Mouse (Mus musculus): ENCODE results near the gene Gfy. TPM values are rescaled to one million over a fixed set of nuclear protein-coding genes. Genes with fewer than 3 reads are reported as not detected.
"Not testable (repeated sequence)": the region's sequence is repeated elsewhere in the genome, so short reads cannot be mapped to it uniquely, and the experiment has no call there.

Gfy gene
- total RNA-seq, 1 experiment: not detected

DNA sequence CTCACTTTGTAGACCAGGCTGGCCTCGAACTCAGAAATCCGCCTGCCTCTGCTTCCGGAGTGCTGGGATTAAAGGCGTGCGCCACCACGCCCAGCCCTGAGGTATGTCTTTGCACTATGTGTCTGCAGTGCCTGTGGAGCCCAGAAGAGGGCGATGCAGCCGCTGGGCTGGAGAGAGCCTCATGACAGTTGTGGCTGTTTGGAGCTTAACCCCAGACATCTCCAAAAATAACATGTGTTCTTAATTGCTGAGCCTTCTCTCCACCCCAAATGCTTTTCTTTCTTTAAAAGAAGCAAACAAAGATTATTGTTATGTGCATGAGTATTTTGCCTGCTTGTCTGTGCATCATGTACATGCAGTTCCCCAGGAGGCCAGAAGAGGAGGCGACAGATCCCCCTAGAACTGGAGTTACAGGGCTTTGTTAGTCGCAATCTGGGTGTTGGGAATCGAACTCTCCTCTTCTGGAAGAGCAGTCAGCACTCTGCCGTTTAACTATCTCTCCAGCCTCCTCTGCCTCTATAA, 24.3 kb downstream of the Gfy start:
- H3K4me1 ChIP-seq (ENCODE audit: control insufficient read depth in 2 of 2, insufficient read depth in 2 of 2, low read length in 2 of 2, poor library complexity in 1 of 2): peaks cover 3 to 7% of the 10 kb centered on the region in 2 experiments; a peak in 3 of 4 replicates
- in situ Hi-C loops (cut with MboI; ENCODE audit: low sequenced_read_pairs in 2 of 2, unreplicated experiment in 2 of 2): no loop called here
- no peaks in the 10 kb centered on the region for H3K9me3 ChIP-seq (ENCODE audit: control insufficient read depth, insufficient read depth, low read depth, low read length)
- peak overlapping the region; percentile 36; the same call in 1 of the 2 replicates for H3K9ac ChIP-seq (ENCODE audit: insufficient read depth, low read depth, low read length, poor library complexity, severe bottlenecking)
- no peak for TF ChIP-seq CHD2 (IDR thresholded peaks at IDR 0.05; ENCODE audit: low read depth, low read length)
- TF ChIP-seq ZC3H11A (IDR thresholded peaks at IDR 0.05; ENCODE audit: borderline replicate concordance, low read depth, low read length): no peak
- no peak for TF ChIP-seq HCFC1 (IDR thresholded peaks at IDR 0.05; ENCODE audit: borderline replicate concordance, insufficient read depth, low read length)
- TF ChIP-seq MAFK (IDR thresholded peaks at IDR 0.05; ENCODE audit: insufficient read depth, low read depth, low read length): no peak
- TF ChIP-seq ZNF384 (IDR thresholded peaks at IDR 0.05; ENCODE audit: low read depth, low read length): no peak
- H3K36me3 ChIP-seq (ENCODE audit: control insufficient read depth, insufficient read depth, low read length, poor library complexity, severe bottlenecking): peaks cover 6% of the 10 kb centered on the region
- peak overlapping the region; percentile 84 to 88; a peak in 3 of 4 replicates for H3K4me3 ChIP-seq (ENCODE audit: insufficient read depth in 1 of 2, low read depth in 1 of 2, low read length in 2 of 2, poor library complexity in 1 of 2, severe bottlenecking in 1 of 2)
- H3K27ac ChIP-seq (ENCODE audit: insufficient read depth, low read depth, low read length, poor library complexity, severe bottlenecking): no peak overlapping the region
- peak; percentile 73 for DNase-seq (ENCODE audit: low read depth, low spot score)

DNA sequence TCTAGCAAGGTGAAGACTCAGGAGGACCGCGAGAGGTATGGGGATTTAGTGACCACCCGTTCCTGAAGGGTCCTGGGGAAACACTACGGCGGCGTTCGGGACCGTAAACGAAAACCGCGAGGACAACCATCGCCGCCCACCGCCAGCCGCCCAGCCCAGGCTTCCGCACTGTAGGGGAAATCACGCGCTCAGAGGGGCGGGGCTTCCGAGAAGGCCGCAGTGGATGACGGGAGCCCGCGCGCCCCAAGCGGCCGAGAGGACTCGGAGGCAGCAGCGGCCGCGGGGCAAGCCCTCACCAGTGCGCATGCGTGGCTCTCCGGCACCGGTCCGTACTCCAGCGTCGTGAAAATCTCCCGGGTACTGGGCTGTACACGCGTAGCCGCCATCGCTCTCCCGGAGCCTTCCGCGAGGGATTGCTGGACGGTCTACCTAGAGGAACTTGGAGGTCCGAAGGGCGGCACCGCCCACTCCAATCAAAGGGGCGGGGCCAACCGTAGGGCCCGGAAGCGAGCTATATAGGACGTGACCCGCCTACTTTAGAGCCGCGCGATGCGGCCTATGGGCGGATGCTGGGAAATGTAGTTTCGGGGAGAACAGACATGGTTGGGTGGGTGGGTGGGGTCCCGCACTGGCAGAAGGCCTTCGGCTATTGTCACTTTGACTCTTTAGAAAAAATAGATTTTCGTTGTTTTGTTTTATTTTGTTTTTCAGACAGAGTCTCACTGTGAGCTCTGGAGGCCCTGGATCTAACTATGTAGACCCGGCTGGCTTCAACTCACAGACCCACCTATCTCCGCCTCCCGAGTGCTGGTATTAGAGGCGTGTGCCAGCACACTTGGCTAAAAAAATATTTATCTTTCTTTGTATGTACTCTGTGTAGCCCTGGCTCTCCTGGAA, 25.0 kb downstream of the Gfy start, which contains the start of the genes Pih1d1 and Aldh16a1:
Gene Pih1d1 (plus strand): TSS at position 208 of the 897 bp plus-strand sequence.
Gene Aldh16a1 (minus strand): TSS at position 489 of the 897 bp plus-strand sequence.
- H3K4me3 ChIP-seq (ENCODE audit: insufficient read depth in 1 of 2, low read depth in 1 of 2, low read length in 2 of 2, poor library complexity in 1 of 2, severe bottlenecking in 1 of 2): peak within 1 kb of the TSS; percentile 84 to 88
- peak within 1 kb of the TSS; percentile 98 for H3K27ac ChIP-seq (ENCODE audit: insufficient read depth, low read depth, low read length, poor library complexity, severe bottlenecking)
- H3K9ac ChIP-seq (ENCODE audit: insufficient read depth, low read depth, low read length, poor library complexity, severe bottlenecking): peak within 1 kb of the TSS; percentile 97
- H3K4me1 ChIP-seq (ENCODE audit: control insufficient read depth in 2 of 2, insufficient read depth in 2 of 2, low read length in 2 of 2, poor library complexity in 1 of 2): peaks cover 3 to 7% of the 10 kb centered on the region in 2 experiments; a peak in 3 of 4 replicates
- H3K9me3 ChIP-seq (ENCODE audit: control insufficient read depth, insufficient read depth, low read depth, low read length): no peaks in the 10 kb centered on the region
- in situ Hi-C loops (cut with MboI; ENCODE audit: low sequenced_read_pairs in 2 of 2, unreplicated experiment in 2 of 2): no loop called here
- peaks cover 6% of the 10 kb centered on the region for H3K36me3 ChIP-seq (ENCODE audit: control insufficient read depth, insufficient read depth, low read length, poor library complexity, severe bottlenecking)
- TF ChIP-seq ZNF384 (IDR thresholded peaks at IDR 0.05; ENCODE audit: low read depth, low read length) (no peak), HCFC1 (IDR thresholded peaks at IDR 0.05; ENCODE audit: borderline replicate concordance, insufficient read depth, low read length) (peak; percentile 93)
- peak; percentile 92 for DNase-seq (ENCODE audit: low read depth, low spot score)

DNA sequence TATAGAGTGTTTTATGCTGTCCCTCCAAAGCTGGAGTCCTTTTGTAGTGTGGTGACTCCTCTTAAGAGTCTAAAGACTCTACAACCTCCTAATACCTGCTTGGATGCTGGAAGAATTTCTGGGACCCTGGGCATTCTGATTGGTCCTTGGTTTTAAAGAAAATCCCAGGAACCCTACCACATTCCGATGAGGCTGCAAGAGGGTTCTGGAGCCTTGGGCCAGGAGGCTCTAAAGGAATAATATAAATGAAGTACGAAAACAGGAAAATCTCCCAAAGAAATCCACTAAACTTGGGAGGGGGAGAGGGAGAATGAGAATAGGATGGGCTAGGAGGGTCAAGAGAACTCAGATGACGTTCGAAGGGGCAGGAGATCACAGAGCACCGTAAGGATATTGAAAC, 25.8 kb downstream of the Gfy start:
- H3K9me3 ChIP-seq (ENCODE audit: control insufficient read depth, insufficient read depth, low read depth, low read length): no peaks in the 10 kb centered on the region
- peak overlapping the region; percentile 97 for H3K9ac ChIP-seq (ENCODE audit: insufficient read depth, low read depth, low read length, poor library complexity, severe bottlenecking)
- TF ChIP-seq ZC3H11A (IDR thresholded peaks at IDR 0.05; ENCODE audit: borderline replicate concordance, low read depth, low read length): no peak
- TF ChIP-seq ZNF384 (IDR thresholded peaks at IDR 0.05; ENCODE audit: low read depth, low read length): no peak
- no peak for TF ChIP-seq HCFC1 (IDR thresholded peaks at IDR 0.05; ENCODE audit: borderline replicate concordance, insufficient read depth, low read length)
- no peak for TF ChIP-seq MAFK (IDR thresholded peaks at IDR 0.05; ENCODE audit: insufficient read depth, low read depth, low read length)
- no peak for TF ChIP-seq CHD2 (IDR thresholded peaks at IDR 0.05; ENCODE audit: low read depth, low read length)
- H3K27ac ChIP-seq (ENCODE audit: insufficient read depth, low read depth, low read length, poor library complexity, severe bottlenecking): peak overlapping the region; percentile 98
- peaks cover 2% of the 10 kb centered on the region for H3K36me3 ChIP-seq (ENCODE audit: control insufficient read depth, insufficient read depth, low read length, poor library complexity, severe bottlenecking)
- peak overlapping the region; percentile 84 to 88 for H3K4me3 ChIP-seq (ENCODE audit: insufficient read depth in 1 of 2, low read depth in 1 of 2, low read length in 2 of 2, poor library complexity in 1 of 2, severe bottlenecking in 1 of 2)
- in situ Hi-C loops (cut with MboI; ENCODE audit: low sequenced_read_pairs in 2 of 2, unreplicated experiment in 2 of 2): no loop called here
- H3K4me1 ChIP-seq (ENCODE audit: control insufficient read depth in 2 of 2, insufficient read depth in 2 of 2, low read length in 2 of 2, poor library complexity in 1 of 2): peaks cover 3 to 7% of the 10 kb centered on the region in 2 experiments; a peak in 3 of 4 replicates
- DNase-seq (ENCODE audit: low read depth, low spot score): no peak

DNA sequence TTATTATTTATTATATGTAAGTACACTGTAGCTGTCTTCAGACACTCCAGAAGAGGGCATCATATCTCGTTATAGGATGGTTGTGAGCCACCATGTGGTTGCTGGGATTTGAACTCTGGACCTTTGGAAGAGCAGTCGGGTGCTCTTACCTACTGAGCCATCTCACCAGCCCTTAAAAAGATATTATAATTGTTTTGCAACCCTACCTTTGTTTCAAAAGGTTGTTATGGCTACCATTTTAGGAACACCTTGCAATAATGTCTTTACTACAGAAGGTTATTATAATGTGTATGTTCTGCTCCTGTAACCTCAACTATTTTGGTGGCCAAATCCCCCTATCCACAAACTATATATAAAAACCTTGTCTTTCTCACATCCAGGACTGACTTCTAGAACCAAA, 26.3 kb downstream of the Gfy start:
- H3K9me3 ChIP-seq (ENCODE audit: control insufficient read depth, insufficient read depth, low read depth, low read length); in situ Hi-C loops (cut with MboI; ENCODE audit: low sequenced_read_pairs in 2 of 2, unreplicated experiment in 2 of 2); H3K27ac ChIP-seq (ENCODE audit: insufficient read depth, low read depth, low read length, poor library complexity, severe bottlenecking); H3K36me3 ChIP-seq (ENCODE audit: control insufficient read depth, insufficient read depth, low read length, poor library complexity, severe bottlenecking); H3K4me1 ChIP-seq (ENCODE audit: control insufficient read depth in 2 of 2, insufficient read depth in 2 of 2, low read length in 2 of 2, poor library complexity in 1 of 2); H3K9ac ChIP-seq (ENCODE audit: insufficient read depth, low read depth, low read length, poor library complexity, severe bottlenecking); DNase-seq (ENCODE audit: low read depth, low spot score): not testable (repeated sequence)
- peak overlapping the region; percentile 84 to 88; a peak in 3 of 4 replicates for H3K4me3 ChIP-seq (ENCODE audit: insufficient read depth in 1 of 2, low read depth in 1 of 2, low read length in 2 of 2, poor library complexity in 1 of 2, severe bottlenecking in 1 of 2)

Data from ES-E14 (cell line).